Mouse (Mus musculus) effector memory CD4-positive, alpha-beta T cell, adult 5 months (primary cell): ENCODE results near the gene Cyp2d26. TPM values are rescaled to one million over a fixed set of nuclear protein-coding genes. Genes with fewer than 3 reads are reported as not detected.

Experiments used
- polyA plus RNA-seq: library from polyadenylated mRNA; unstranded; fragments of 100-300 nt; shearing (Covaris generic); gene quantifications from one replicate; pipeline ENCODE4 v1.2.1, GENCODE M21; 2017

The Cyp2d26 gene
- not detected for polyA plus RNA-seq

DNA sequence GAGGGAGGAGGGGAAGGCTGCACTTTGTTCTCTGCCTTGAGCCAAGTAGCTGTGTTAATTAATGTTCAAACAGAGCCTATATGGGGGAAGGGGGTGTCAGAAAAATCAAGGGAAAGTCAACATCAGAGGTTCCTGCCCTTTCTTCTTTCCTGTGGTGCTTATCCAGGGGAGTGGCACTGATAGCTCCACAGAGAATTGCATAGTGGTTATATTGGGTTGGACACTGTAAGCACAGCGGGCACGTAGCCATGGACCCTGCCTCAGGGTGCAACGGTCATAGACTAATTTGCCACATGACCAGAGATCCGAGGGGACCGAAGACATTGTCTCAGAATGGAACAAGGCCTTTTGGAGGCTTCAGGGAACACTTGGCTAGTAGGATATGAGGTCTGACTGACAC is at the start of gene Cyp2d26:
Gene Cyp2d26, minus strand, starts transcription at position 18 of the 400 bp plus-strand sequence.

DNA sequence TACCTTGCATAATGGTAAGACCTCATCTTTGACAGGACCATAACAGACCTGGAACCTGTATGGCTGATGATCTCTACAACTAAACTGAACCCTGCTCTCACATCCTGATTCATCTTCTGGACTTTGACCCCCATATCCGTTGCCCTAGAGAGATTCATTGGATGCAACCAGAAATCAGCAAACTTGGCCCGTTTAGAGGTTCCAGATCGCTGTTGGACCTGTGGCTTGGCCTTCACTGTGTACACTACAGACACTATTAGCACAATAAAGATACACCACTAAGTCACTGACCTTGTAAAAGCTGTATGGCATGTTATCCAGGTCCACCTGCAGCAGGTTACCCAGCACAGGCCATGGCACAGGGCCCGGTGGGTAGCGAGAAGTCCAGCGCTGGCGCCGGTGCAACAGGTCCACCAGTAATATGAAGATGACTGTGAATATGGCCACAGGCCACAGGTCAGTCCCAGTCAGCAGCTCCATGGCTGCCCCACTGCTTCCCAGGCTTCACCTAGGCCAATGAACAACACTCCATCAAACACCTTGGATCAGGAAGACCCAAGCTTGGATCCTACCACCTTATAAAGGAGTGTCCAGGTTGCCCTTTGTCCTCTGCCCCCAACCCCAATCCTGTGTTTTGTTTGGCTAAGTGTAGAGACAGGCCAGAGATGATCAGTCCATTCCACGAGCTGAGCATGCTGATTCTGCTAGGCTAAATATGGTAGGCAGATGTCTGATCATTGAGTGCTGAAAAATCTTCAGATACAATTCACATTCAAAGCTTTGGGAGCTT is 30.3 kb downstream of the Cyp2d26 start, which contains the start of gene Cyp2d40:
Gene Cyp2d40, minus strand, starts transcription at position 553 of the 790 bp plus-strand sequence.

Other genes with a start within 250 kb of the Cyp2d26 start
- gene Cyp2d12, start 239.2 kb downstream of the Cyp2d26 start, polyA plus RNA-seq, result not detected
- not detected for gene Cyp2d34, start 173.3 kb downstream of the Cyp2d26 start, polyA plus RNA-seq
- gene Cyp2d40, start 30.1 kb downstream of the Cyp2d26 start, polyA plus RNA-seq, result not detected
- gene Tcf20, start 193.6 kb upstream of the Cyp2d26 start, polyA plus RNA-seq, result 7.3 TPM
- gene Nfam1, start 239.0 kb upstream of the Cyp2d26 start, polyA plus RNA-seq, result 0.11 TPM